Mouse (Mus musculus) neural tube, embryonic 12.5 days (tissue): ENCODE measurements around the gene Tbxas1. TPM values are rescaled to one million over a fixed set of nuclear protein-coding genes. Genes with fewer than 3 reads are reported as not detected.

Experiments
- ATAC-seq: fragments of 200-750 bp; cut with Nextera tagmentation; 2 replicates; pipeline ENCODE4 v1.8.0; 2017; ENCODE audit warnings: low read depth, mild to moderate bottlenecking, moderate TSS enrichment, moderate library complexity; ENCODE audit not compliant: low FRiP score
- H3K27ac ChIP-seq: fragments of 300-500 bp; sonication (generic); 2 replicates; pipeline ENCODE4 v1.5.1; 2016
- H3K27me3 ChIP-seq: fragments of 300-500 bp; sonication (generic); replicated peaks from 2 replicates; pipeline ENCODE4 v1.6.1; 2016; ENCODE audit warnings: mild to moderate bottlenecking
- H3K36me3 ChIP-seq: fragments of 300-500 bp; sonication (generic); 2 replicates; pipeline ENCODE4 v1.6.1; 2016; ENCODE audit warnings: mild to moderate bottlenecking
- H3K4me1 ChIP-seq: fragments of 300-500 bp; sonication (generic); 2 replicates; pipeline ENCODE4 v1.6.1; 2016
- H3K4me2 ChIP-seq: fragments of 300-500 bp; sonication (generic); replicated peaks from 2 replicates; pipeline ENCODE4 v1.6.1; 2016; ENCODE audit warnings: mild to moderate bottlenecking
- H3K4me3 ChIP-seq: fragments of 300-500 bp; sonication (generic); 2 replicates; pipeline ENCODE4 v1.5.1; 2016
- H3K9ac ChIP-seq: fragments of 300-500 bp; sonication (generic); 2 replicates; pipeline ENCODE4 v1.6.1; 2016; ENCODE audit warnings: mild to moderate bottlenecking
- H3K9me3 ChIP-seq: fragments of 300-500 bp; sonication (generic); 2 replicates; pipeline ENCODE4 v1.6.1; 2016; ENCODE audit warnings: mild to moderate bottlenecking
- WGBS: fragments of 180-500 bp; shearing (Covaris S2); methylation state at CpG from one replicate; pipeline ENCODE4 v1.1.7; 2016; 5-methylcytosine and 5-hydroxymethylcytosine counted together
- polyA plus RNA-seq: library from polyadenylated mRNA; unstranded; fragments of >200 nt; fragmentation: Nextera tagmentation; extraction: Ambion mirVana; gene quantifications from 2 replicates; pipeline ENCODE4 v1.2.1, GENCODE M21; 2016

The Tbxas1 gene
- polyA plus RNA-seq, 1 experiment from 2014 or later = 2.3 TPM

- no peaks in the 10 kb centered on the region for H3K9me3 ChIP-seq
- ATAC-seq = no peak
- H3K27me3 ChIP-seq = no peaks in the 10 kb centered on the region
- H3K4me1 ChIP-seq = no peaks in the 10 kb centered on the region
- H3K4me2 ChIP-seq = no peak overlapping the region
- 79% methylated on average over 2 of the region's 2 CpGs for WGBS
- no peak overlapping the region for H3K27ac ChIP-seq
- H3K36me3 ChIP-seq = no peaks in the 10 kb centered on the region
- H3K4me3 ChIP-seq = no peak overlapping the region
- no peak overlapping the region for H3K9ac ChIP-seq
These were observed 60.8 kb downstream of the Tbxas1 start for GRCm38 (mm10) chr6:38936009-38936408.

- H3K4me3 ChIP-seq = no peak overlapping the region
- WGBS = 80% methylated on average over 6 of the region's 6 CpGs
- no peak for ATAC-seq
- no peaks in the 10 kb centered on the region for H3K4me1 ChIP-seq
- H3K9me3 ChIP-seq = no peaks in the 10 kb centered on the region
- no peak overlapping the region for H3K4me2 ChIP-seq
- no peaks in the 10 kb centered on the region for H3K36me3 ChIP-seq
- no peak overlapping the region for H3K9ac ChIP-seq
- no peaks in the 10 kb centered on the region for H3K27me3 ChIP-seq
- H3K27ac ChIP-seq = no peak overlapping the region
These were observed 63.2 kb downstream of the Tbxas1 start for GRCm38 (mm10) chr6:38938421-38938820.

DNA sequence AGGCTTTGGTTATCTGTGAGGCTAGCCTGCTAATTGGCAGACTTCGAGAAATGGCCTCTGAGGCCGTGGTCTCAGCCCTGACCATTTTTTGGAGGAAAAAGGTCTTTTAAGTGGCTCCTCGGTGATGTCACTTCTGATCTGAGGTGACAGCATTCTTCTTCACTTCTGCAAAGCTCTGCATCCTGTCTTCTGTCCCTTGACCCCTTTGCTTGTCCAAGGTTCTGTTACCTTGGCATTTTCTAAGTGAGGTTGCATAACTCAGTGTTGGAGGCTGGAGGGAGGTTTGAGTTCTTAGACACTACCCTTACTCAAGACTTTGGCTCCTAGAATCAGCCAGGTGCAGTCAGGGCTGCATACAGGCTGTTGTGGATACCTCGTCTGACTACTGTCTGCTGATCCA is 63.9 kb downstream of the Tbxas1 start:
- Histone ChIP-seq H3K27me3 (no peaks in the 10 kb centered on the region), H3K27ac (no peak overlapping the region), H3K4me2 (no peak overlapping the region), H3K4me3 (no peak overlapping the region), H3K36me3 (no peaks in the 10 kb centered on the region), H3K4me1 (no peaks in the 10 kb centered on the region), H3K9ac (no peak overlapping the region), H3K9me3 (no peaks in the 10 kb centered on the region)
- 85% methylated on average over 4 of the region's 4 CpGs for WGBS
- ATAC-seq = no peak

DNA sequence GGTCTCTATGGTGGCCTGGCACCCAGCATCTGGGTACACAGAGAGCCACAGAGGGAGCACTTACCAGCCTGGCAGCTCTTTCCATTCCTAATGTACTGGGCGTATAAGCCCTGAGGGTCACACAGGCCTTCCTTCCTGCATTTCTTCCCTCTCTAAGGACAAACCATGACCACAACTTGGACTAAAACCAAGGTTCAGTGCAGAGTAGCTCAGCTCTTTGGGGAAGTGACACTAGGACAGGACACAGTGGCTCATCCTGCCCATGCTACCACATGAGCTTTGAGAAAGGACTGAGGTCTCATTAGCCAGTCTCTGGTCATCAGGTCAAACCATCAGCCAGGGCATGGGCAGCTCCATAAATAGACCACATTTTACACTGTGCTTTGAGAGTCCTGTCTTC is 65.8 kb downstream of the Tbxas1 start:
- Histone ChIP-seq H3K4me1 (no peaks in the 10 kb centered on the region), H3K27ac (no peak overlapping the region), H3K4me3 (no peak overlapping the region), H3K9me3 (no peaks in the 10 kb centered on the region), H3K9ac (no peak overlapping the region), H3K4me2 (no peak overlapping the region), H3K36me3 (no peaks in the 10 kb centered on the region), H3K27me3 (no peaks in the 10 kb centered on the region)
- WGBS = 81% methylated on average over 1 of the region's 1 CpGs
- no peak for ATAC-seq

GRCm38 (mm10) chr6:38942771-38943170 is 67.6 kb downstream of the Tbxas1 start:
- Histone ChIP-seq H3K27ac (no peak overlapping the region), H3K4me2 (no peak overlapping the region), H3K9ac (no peak overlapping the region), H3K4me1 (no peaks in the 10 kb centered on the region), H3K36me3 (no peaks in the 10 kb centered on the region), H3K27me3 (no peaks in the 10 kb centered on the region), H3K9me3 (no peaks in the 10 kb centered on the region), H3K4me3 (no peak overlapping the region)
- ATAC-seq = no peak
- 96% methylated on average over 3 of the region's 3 CpGs for WGBS

GRCm38 (mm10) chr6:38944392-38944791 is 69.2 kb downstream of the Tbxas1 start:
- 94% methylated on average over 8 of the region's 8 CpGs for WGBS
- Histone ChIP-seq H3K4me1 (no peaks in the 10 kb centered on the region), H3K4me2 (no peak overlapping the region)

DNA sequence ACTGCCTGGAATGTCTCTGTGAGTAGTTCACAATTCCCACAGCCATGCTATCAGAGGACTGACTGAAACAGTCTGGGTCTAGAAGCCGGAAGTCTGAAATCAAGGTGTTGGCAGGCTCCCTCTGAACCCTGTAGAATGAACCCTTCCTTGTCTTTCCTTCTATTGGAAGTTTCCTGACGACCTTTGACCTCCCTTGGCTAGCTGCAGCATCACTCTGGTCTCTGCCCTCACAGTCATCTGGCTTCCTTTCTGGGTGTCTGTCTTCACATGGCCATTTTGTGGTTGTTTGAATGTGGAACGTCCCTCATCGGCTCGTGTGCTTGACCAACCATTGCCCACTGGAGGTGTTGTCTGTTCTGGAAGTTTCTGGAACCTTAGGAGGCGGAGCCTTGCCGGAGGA is 69.6 kb downstream of the Tbxas1 start:
- H3K4me3 ChIP-seq = no peak overlapping the region
- no peak for ATAC-seq

More at GRCm38 (mm10) chr6:38944392-38944791, 69.2 kb downstream of the Tbxas1 start:
- no peak overlapping the region for H3K9ac ChIP-seq
- no peak for ATAC-seq
- no peaks in the 10 kb centered on the region for H3K9me3 ChIP-seq
- no peaks in the 10 kb centered on the region for H3K36me3 ChIP-seq
- no peak overlapping the region for H3K4me3 ChIP-seq
- no peaks in the 10 kb centered on the region for H3K27me3 ChIP-seq
- H3K27ac ChIP-seq = no peak overlapping the region

DNA sequence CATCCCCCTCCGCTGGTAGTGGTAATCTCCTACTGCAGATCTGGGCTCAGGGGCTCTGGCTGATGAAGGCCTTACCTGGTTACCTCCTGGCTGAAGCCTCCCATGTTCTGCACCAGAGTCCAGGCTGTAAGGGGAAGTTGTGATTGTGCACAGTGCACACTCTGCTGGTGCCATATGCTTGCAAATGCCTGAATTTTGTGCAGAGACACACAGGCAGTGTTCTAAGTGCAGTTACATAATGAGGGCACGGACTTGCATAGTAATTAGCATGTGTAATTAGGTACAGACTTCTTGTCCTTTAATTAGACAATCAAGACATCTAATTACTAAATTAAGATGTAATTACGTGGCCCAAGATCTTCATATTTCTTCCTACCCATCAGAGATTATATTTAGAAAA is 70.5 kb downstream of the Tbxas1 start:
- H3K4me3 ChIP-seq = no peak overlapping the region
- 75% methylated on average over 3 of the region's 3 CpGs for WGBS
- no peaks in the 10 kb centered on the region for H3K9me3 ChIP-seq
- H3K36me3 ChIP-seq = no peaks in the 10 kb centered on the region
- H3K4me2 ChIP-seq = no peak overlapping the region
- H3K4me1 ChIP-seq = no peaks in the 10 kb centered on the region
- ATAC-seq = no peak
- no peak overlapping the region for H3K9ac ChIP-seq
- H3K27me3 ChIP-seq = no peaks in the 10 kb centered on the region
- no peak overlapping the region for H3K27ac ChIP-seq

More for the DNA sequence above, 69.6 kb downstream of the Tbxas1 start:
- Histone ChIP-seq H3K36me3 (no peaks in the 10 kb centered on the region), H3K4me2 (no peak overlapping the region), H3K27ac (no peak overlapping the region), H3K4me1 (no peaks in the 10 kb centered on the region), H3K27me3 (no peaks in the 10 kb centered on the region), H3K9me3 (no peaks in the 10 kb centered on the region), H3K9ac (no peak overlapping the region)
- WGBS = 90% methylated on average over 7 of the region's 7 CpGs

GRCm38 (mm10) chr6:38947282-38947681 is 72.1 kb downstream of the Tbxas1 start:
- H3K4me1 ChIP-seq = no peaks in the 10 kb centered on the region
- H3K36me3 ChIP-seq = no peaks in the 10 kb centered on the region
- ATAC-seq = no peak
- H3K27ac ChIP-seq = no peak overlapping the region
- H3K4me3 ChIP-seq = no peak overlapping the region
- H3K27me3 ChIP-seq = no peaks in the 10 kb centered on the region
- H3K9me3 ChIP-seq = no peaks in the 10 kb centered on the region
- 88% methylated on average over 4 of the region's 4 CpGs for WGBS
- no peak overlapping the region for H3K9ac ChIP-seq
- H3K4me2 ChIP-seq = no peak overlapping the region

DNA sequence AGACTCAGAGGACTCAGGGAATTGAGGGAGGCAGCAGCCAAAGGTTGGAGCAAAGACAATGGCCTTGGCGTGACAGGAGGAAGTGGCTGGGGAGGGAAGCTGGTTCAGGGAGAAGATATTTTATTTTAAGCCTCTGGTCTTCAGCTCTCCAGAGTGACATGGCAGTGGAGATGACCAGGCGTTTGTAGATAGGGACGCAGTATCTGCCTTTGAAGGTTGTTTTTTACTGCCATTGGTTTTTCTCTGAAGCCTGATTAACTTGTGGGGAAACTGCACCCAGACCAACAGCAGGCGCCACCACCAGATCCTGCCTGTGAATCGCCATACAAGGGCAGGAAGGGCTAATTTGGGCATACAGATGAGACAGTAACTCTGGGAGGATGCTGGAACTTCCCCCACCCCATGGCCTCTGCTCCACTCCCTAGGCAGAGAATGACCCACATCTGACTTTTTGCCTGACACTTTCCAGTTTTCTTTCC is 74.5 kb downstream of the Tbxas1 start:
- no peak overlapping the region for H3K4me2 ChIP-seq
- no peak overlapping the region for H3K9ac ChIP-seq
- no peaks in the 10 kb centered on the region for H3K4me1 ChIP-seq
- no peaks in the 10 kb centered on the region for H3K27me3 ChIP-seq
- no peak overlapping the region for H3K27ac ChIP-seq
- H3K36me3 ChIP-seq = no peaks in the 10 kb centered on the region
- H3K9me3 ChIP-seq = no peaks in the 10 kb centered on the region
- H3K4me3 ChIP-seq = no peak overlapping the region
- 51% methylated on average over 5 of the region's 5 CpGs for WGBS
- no peak for ATAC-seq

DNA sequence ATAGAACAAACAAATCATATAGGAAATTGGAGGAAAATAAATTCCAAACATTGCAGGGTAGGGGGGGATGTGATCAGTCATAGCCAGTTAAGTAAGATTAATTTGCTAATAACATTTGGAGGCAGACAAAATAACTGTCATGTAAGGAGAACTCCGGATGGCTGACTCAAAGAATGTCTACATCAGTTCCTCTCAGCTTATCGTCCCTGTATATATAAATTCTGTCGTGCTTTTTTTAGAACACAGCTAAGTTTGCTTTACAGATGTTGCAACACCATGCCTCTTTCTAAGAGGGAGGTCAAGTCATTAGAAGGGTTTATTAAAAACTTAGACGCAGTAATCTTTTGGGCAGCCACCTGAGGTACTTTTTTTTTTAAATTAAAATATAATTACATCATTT is 75.1 kb downstream of the Tbxas1 start:
- no peak overlapping the region for H3K9ac ChIP-seq
- no peaks in the 10 kb centered on the region for H3K9me3 ChIP-seq
- H3K4me2 ChIP-seq = no peak overlapping the region
- no peaks in the 10 kb centered on the region for H3K27me3 ChIP-seq
- no peak overlapping the region for H3K4me3 ChIP-seq
- 79% methylated on average over 4 of the region's 4 CpGs for WGBS
- no peaks in the 10 kb centered on the region for H3K36me3 ChIP-seq
- no peak overlapping the region for H3K27ac ChIP-seq
- ATAC-seq = no peak
- no peaks in the 10 kb centered on the region for H3K4me1 ChIP-seq

DNA sequence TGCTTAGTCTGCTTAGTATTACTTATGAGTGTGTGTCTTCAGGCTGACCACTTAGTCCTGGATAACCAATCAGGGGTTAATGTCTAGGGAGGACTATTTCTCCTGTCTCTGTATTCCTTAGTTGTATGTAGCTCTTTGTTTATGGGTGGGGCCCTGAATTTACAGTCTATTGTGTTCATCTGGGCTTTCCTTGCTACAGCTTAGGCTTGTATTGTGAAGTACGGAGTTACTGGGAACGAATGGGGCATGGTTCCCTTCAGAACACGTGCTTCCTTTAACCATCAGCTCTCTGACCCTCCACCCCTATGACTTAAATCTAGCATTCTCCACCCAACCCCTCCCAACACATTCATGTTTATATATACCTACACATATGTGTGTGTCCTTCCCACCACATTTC is 75.6 kb downstream of the Tbxas1 start:
- Histone ChIP-seq H3K9ac (no peak overlapping the region), H3K4me1 (no peaks in the 10 kb centered on the region), H3K27me3 (no peaks in the 10 kb centered on the region), H3K9me3 (no peaks in the 10 kb centered on the region), H3K27ac (no peak overlapping the region), H3K4me2 (no peak overlapping the region), H3K4me3 (no peak overlapping the region), H3K36me3 (no peaks in the 10 kb centered on the region)
- ATAC-seq = no peak
- 42% methylated on average over 3 of the region's 3 CpGs for WGBS

DNA sequence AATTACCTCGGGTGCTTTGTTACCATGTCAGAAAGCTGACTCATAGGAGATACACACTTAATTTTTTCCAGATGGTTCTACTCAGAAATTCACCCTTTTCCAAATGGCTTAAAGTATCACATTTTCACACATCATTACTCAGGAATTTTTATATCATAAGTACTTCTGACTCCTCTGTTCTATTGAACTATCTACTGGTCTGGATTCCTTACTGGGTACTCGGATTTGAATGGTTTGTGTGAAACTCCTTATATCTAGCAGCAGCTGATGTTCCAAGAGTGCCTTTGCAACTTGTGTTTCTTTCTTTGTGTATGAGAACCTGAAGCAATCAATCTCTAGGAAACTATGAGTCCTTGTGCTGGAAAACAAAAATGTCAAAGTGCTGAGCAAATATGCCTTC is 81.4 kb downstream of the Tbxas1 start:
- no peaks in the 10 kb centered on the region for H3K9me3 ChIP-seq
- H3K4me1 ChIP-seq = 0 out of 2 replicates have a peak, but pooled peaks cover 4% of the 10 kb centered on the region
- no peaks in the 10 kb centered on the region for H3K27me3 ChIP-seq
- ATAC-seq = no peak
- H3K36me3 ChIP-seq = no peaks in the 10 kb centered on the region
- H3K27ac ChIP-seq = no peak overlapping the region
- H3K4me3 ChIP-seq = no peak overlapping the region
- H3K4me2 ChIP-seq = no peak overlapping the region
- no peak overlapping the region for H3K9ac ChIP-seq
- 84% methylated on average over 2 of the region's 2 CpGs for WGBS
